Mouse (Mus musculus) adrenal gland, adult (tissue): ENCODE results near the gene Car14.
"Not testable (repeated sequence)": the region's sequence is repeated elsewhere in the genome, so short reads cannot be mapped to it uniquely, and the experiment has no call there.

ENCODE experiments used
- DNase-seq, 2 experiments: peaks; one replicate each; pipeline ENCODE4 v3.0.0; 2022 to 2023; ENCODE audit warnings: low spot score in 1 of 2; ENCODE audit not compliant: inconsistent age in 2 of 2

Car14 gene

DNA sequence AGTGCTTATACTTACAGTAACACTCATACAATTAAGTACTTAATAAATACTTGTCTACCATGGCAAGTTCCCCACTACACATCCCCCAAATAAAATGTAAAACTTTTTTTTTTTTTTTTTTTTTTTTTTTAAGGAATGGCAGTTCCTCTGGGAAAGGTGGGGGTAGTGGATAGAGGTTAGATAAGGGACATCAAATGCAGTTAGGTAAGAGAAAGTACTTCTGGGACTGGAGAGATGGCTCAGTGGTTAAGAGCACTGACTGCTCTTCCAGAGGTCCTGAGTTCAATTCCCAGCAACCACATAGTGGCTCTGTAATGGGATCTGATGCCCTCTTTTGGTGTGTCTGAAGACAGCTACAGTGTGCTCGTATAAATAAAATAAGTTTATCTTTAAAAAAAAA lies 47.4 kb downstream of the Car14 start:
- DNase-seq: not testable (repeated sequence)

- DNase-seq: no peak
These were observed 48.4 kb downstream of the Car14 start for GRCm38 (mm10) chr3:95856115-95856514.

DNA sequence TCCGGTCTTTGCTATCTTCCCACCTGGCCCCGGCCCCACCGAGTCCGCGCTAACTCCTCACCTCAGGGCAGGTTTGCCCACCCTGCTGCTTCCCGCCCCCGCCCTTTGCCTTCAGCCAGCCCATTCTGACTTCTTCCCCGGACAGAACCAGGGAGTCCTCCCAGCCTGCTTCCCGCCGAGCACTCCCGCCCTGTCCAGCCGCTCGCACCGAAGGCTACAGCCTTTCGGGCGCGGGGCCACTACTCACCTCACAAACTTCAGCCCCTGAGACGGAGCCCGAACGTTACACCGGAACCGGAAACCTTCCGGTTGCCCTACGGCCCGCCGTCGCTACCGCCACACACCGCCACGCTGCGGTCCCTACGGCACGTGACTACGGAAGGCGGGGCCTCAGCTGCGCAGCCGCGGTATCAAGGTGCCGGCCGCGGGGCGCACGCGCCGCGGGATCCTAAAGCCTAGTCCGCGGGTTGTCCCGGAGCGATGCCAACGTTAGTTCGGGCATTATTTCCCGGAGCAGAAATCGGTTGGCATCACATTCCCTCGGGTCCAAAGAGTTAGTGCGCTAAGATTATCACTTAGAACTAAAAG lies 48.9 kb downstream of the Car14 start, which contains the start of gene Prpf3:
TSS of gene Prpf3 (minus strand) at position 384 of the 588 bp plus-strand sequence.
- peak; percentile 96 to 98 for DNase-seq

- no peak for DNase-seq
These were observed 53.2 kb downstream of the Car14 start for GRCm38 (mm10) chr3:95851317-95851716.

GRCm38 (mm10) chr3:95850611-95851010 lies 53.9 kb downstream of the Car14 start:
- no peak for DNase-seq
